Mouse (Mus musculus) A20 (cell line): Measurements from ENCODE around the gene Phykpl.
"Not testable (repeated sequence)": the region's sequence is repeated elsewhere in the genome, so short reads cannot be mapped to it uniquely, and the experiment has no call there.

ENCODE experiments used
- DNase-seq: peaks from one replicate; pipeline ENCODE4 v3.0.0-alpha.2; 2011; ENCODE audit warnings: low read depth, low spot score

The Phykpl gene

DNA sequence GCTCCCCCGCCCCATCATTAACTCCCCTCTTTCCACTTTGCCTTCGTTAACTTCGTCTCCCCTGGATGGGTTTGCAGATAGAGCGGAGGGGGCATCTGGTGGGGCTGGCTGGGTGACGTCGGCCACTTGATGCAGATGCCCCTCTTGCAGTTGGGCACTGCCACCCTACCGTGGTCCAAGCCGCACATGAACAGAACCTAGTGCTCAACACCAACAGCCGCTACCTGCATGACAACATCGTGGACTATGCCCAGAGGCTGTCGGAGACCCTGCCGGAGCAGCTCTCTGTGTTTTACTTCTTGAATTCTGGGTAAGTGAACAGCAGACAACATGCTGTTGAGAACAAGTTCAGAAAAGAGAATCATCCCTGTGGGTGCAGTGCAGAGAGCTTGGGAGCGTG is 1.9 kb downstream of the Phykpl start:
- no peak for DNase-seq

DNA sequence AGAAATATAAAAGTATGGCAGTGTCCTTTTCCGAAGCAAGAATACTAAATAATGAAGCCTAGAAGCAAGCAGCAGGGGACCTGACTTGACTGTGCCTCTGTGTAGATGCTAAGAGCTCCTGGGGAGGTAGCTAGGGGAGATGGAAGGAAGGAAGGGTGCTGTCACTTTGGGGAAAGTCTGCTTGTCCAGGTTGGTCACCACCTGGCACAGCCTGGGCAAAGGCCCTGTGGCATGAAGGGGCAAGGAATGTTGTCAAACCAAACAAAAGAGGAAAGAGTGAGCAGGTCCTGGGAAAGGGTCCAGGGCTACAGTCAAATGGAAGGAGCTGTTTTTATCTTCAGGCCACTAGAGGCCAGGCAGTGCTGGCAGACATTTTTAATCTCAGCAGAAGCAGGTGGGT is 2.5 kb downstream of the Phykpl start:
- DNase-seq, result no peak

DNA sequence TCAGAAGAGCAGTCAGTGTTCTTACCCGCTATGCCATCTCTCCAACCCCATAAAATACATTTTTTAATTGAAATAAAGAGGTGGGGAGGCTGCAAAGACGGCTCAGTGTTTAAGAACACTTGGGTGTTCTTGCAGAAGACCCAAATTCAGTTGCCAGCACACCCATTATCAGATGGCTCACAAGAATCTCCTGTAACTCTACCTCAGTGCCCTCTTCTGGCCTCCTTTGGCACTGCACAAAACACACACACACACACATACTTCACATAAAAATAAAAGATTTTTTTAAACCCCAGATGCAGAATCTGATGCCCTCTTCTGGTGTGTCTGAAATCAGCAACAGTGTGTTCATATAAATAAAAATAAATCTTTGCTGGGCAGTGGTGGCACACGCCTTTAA is 4.3 kb downstream of the Phykpl start:
- peak; percentile 39 for DNase-seq

DNA sequence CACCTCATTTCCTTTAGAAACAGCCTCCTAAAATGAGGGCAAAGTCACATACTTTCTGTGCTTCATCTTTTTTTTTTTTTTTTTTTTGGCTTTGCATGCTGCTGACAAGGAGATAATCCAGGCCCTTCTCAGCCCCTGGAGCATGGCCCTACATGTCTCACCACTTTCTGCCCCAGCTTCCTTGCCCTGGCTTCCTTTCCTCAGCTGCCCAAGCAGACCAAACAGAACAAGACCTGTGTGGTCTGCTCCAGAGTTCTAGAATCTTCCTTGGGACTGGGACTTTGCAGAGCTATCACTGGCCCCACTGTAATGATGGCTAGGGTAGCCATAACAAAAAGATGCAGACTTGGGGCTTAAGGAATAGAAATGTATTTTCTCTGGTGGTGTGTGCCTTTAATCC is 5.4 kb downstream of the Phykpl start:
- DNase-seq, result no peak

DNA sequence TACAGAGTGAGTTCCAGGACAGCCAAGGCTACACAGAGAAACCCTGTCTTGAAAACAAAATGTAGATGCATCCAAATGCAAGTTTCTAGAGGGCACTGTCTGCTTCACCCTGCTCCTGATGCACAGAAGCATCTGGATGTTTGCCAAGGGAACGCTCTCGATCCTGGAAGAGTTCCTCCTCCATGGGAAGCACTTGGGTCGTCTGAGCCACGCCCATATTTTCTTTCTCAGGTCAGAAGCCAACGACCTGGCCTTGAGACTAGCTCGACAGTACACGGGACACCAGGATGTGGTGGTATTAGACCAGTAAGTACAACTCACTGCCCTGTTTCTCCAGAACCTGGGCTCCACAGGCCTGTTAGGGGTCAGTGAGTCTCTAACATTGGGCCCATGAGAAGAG is 6.6 kb downstream of the Phykpl start:
- no peak for DNase-seq

DNA sequence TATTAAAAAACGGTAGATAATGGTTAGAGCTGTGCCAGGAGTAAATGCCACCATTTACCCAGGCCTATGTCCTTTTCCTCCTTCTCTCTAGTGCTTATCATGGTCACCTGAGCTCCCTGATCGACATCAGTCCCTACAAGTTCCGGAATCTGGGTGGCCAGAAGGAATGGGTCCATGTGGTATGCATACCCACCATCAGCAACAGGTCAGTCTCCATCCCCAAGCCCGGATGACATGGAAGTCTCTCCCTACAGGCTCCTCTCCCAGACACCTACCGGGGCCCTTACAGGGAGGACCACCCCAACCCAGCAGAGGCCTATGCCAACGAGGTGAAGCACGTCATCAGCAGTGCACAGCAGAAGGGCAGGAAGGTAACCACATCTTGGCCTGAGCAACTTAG is 7.4 kb downstream of the Phykpl start:
- no peak for DNase-seq

DNA sequence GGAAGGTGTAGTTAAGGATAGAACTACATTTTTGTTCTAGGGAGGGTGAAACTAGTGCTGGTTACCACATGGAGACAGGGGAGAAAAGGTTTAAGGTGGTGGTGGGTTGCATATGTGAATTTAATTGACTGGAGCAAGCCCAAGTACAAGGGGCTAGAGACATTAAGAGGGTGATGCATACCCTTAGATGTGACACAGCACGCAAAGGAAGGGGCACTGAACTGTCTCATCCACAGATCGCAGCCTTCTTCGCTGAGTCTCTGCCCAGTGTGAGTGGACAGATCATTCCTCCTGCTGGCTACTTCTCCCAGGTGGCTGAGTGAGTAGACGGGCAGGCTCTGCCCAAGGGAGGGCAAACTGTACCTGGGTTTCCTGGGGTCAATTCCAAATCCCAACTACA is 8.8 kb downstream of the Phykpl start:
- DNase-seq, result no peak

DNA sequence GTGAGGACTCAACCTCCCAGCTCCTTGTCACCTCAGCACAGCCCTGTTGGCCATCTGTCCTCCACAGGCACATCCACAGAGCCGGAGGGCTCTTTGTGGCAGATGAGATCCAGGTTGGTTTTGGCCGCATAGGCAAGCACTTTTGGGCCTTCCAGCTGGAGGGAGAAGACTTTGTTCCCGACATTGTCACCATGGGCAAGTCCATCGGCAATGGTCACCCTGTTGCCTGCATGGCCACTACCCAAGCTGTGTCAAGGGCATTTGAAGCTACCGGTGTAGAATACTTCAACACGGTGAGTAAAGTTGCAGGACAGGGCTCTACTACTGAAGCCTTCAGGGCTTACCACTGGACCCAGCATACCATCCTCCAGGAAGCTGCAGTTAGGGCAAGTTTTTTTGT is 9.3 kb downstream of the Phykpl start:
- DNase-seq, result no peak

DNA sequence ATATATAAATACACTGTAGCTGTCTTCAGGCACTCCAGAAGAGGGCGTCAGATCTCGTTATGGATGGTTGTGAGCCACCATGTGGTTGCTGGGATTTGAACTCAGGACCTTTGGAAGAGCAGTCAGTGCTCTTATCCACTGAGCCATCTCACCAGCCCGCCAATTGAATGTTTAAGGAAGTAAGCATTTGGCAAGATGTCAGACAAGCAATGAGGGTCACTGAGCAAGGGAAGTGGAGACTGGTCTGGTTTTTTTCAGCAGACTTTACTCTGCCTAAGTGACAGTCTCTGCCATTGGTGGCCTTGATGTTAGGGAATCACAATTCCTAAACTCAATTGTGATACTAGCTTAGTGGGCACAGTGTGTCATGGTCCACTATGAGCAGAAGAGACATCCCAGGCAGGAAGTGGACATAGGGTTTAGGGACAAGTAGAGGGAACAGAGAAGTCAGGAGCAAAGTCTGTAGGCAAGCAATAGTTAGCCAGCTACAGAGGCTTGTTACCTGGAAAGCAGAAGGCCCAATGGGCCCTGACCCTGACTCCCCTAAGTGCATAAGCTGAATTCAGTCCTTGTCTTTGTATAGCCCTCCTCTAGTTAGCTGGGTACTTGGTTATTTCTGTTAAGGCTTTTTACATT is 10.3 kb downstream of the Phykpl start:
- peak; percentile 43 for DNase-seq

DNA sequence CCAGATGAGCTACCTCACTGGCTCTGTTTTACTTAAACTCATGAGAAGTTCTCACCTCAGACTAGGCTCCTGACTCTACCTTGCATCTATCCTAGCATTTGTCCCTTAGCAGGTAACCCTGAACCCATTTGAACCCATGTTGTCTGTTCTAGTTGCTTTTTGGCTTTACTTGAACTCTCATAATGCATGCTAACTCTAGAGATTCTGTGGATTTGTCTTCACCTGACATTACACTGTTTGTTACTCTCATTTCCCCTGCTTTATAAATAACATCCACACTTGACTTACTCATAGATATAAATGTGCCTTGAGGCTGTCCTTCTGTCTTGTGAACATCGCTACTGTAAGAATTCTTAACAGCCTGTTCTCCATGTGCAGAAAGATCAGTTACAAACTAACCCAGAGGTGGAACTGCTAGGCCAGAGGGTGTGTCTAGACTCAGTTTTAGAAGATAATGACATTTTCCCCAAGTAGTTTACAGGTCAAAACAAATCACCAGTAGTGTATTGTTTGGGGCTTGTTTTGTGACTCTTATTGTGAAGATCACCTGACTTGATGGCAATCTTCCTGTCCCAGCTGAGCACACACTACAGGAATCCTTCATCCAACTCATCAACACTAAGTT is 11.0 kb downstream of the Phykpl start:
- DNase-seq, result peak; percentile 61

DNA sequence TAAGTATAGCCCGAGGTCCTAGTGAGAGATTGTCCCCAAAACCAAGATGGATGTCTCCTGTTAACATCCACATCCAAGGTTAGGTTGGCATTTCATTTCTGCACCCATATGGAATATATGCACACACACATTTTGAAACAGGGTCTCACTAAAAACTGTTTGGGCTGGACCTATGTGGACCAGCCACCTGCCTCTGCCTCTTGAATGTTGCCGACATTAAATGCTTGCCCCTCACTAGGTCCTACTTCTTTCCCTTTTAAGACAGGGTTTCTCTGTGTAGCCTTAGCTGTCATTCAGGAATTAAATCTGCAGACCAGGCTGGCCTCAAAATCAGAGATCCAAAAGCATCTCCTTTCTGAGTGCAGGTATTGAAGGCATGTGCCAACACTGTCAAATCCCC is 13.0 kb downstream of the Phykpl start:
- DNase-seq, result no peak

DNA sequence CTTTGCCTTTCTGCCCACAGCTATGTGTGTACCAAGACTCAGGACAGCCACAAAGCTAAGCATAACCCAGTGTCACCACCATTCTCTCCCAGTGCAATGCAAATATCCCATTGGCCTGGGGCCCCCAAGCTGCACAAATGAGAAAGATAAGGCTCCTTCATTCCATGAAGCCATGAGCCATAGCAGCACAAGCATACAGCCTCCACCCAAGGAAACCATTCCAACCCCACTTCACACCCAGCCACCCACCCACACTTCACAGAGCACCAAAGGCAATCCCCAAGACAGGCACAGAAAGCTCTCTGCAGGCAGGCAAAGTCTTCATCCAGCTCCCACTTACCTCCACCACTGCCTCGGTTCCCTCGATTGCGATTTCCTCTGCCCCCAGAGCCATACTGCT is 17.7 kb downstream of the Phykpl start:
- no peak for DNase-seq

DNA sequence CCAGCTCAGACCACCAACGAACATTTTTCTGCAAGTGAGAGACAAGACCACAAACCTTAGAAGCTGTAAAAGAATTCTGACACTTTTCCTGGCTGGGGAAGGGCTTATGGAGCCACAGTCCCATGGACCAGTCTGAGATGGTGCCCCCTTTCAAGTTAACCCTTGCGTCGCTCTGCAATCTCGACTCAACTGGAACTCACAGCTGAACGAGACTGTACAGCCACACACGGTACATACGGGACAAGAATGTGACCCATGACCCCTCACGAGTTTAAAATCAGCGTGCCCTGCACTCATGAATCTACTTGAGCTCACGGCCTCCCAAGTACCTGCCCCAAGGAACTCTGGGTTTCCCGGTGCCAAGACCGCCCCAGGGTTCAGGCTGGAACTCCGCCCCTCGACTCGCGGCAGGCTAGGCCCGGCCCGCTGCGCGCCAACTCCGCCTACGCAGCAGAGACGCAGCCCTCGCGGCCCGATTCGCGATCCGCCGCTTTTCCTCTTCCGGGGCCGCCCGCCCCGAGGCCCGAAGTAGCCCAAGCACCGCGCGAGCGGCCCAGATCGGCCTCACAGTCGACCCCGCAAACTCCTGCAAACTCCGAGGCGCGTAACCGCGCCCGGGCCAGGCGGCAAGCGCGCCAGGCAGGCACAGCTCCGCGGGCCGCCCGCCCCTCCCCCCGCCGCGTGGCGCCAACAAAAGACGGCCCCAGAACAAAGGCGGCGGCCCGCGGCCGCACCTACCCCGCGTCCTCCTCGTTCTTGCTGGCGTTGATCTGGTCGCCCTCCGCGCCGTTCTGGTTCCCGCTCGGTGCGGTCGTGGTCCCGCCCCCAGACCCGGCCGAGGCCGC is 21.3 kb downstream of the Phykpl start:
- DNase-seq, result peak; percentile 87

DNA sequence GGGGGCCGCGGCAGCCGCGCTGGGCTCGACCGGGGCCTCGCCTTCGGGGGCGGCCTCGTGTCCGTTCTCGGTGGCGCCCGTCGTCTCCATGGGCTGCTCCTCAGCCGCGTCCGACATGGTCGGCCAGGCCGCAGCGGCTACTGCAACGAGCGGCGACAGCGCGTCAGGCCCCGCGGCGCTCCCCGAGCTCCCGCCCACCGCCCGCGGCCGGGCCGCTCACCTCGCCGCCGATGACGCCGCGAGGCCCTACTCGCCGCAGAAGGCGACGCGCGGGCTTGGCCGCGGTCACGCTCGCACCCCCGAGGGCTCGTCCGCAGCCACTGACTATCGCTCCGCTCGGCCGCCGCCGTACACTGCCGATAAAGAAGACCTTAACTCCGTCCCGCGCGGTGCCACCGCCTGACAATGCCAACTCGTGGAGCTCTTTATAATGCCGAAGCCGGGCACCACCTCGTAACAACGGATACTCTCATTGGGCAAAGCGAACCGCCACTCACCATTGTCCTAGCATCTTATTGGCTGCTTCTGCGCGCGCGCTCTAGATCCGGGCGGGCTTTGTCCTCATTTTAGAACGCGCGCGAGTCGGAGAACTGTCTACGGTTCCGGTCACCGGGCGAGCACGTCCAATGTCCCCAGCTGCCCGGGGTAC is 22.0 kb downstream of the Phykpl start, which contains the start of gene Hnrnpab:
Gene Hnrnpab (minus strand): TSS at position 401 of the 649 bp plus-strand sequence.
- DNase-seq, result peak; percentile 98

DNA sequence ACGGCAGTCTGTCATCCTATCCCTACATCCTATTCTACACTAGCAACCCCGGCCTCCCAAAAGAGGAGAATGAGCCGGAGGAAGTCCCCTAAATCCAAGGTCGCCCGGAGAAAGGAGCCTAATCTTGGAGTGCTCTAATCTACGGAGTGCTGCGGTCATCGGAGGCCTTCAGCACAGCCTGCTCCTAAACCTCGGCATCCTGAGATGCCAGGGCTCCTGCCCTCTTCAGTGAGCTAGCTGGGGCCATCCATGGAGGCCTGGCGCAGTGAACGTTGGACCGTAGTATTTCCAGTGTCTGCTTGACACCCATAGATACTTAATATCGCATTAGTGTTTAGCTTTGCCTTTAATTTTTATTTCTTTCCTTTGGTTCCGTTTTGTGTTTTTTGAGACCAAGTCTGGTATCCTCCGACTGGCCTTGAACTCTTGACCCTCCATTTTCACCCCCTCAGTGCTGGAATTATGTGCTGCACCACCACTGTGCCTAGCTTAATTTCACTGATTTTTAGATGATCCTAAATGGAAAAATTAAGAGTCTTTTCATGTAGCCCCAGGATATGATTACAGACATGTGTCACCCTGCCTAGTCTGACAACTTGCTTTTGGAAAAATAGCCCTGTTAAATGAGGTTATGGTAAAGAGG is 22.7 kb downstream of the Phykpl start:
- DNase-seq, result no peak

DNA sequence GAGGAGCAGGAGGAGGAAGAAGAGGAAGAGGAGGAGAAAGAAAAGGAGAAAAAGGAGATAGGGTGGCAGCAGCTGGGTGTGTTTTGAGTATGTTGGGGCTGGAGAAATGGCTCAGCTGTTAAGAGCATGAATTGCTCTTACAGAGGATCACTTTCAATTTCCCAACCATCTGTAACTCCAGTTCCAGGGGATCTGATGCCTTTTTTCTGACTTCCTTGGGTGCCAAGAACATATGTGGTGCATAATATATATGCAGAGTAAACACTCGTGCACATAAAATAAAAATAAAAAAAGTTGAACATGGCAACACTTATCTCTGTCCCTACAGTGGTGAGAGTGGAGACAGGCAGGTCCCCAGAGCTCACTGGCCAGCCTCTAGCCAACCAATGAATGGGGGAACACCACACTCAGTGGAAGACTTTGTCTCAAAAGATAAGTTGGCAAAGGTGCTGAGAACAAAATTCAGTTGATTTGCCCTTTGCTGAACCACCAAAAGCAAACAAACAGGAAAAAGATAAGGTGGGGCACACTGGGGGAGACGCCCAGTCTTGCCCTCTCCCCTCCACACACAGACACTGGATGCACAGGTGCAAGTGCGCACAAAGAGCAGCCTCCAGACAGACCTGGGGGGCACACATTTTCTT is 24.8 kb downstream of the Phykpl start:
- DNase-seq, result no peak

DNA sequence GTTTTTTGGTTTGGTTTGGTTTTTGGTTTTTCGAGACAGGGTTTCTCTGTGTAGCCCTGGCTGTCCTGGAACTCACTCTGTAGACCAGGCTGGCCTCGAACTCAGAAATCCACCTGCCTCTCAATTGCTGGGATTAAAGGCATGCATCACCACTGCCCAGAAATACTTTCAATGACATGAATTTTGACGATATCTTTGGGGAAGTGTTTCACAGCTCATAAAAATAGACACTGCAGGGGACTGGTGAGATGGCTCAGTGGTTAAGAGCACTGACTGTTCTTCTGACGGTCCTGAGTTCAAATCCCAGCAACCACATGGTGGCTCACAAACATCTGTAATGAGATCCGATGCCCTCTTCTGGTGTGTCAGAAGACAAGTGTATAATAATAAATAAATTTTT is 25.4 kb downstream of the Phykpl start:
- DNase-seq, result not testable (repeated sequence)

DNA sequence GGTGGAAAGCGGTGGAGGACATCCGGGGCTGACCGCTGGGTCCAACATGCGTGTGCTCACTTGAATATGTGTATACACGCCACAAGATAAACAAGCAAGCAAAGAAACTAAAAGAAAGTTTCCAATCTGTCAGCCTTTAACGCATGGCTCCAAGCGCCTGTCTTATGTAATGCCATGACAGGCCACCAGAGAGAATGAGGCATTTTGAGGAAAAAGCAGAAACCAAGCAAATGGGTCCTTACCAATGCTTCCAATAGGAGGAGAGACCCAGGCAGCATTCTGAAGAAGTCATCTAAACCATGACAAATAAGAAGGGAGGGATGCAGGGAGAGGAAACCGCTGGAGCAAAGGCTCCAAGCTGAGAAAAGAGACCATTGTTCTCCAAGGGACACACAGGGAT is 29.7 kb downstream of the Phykpl start:
- no peak for DNase-seq

DNA sequence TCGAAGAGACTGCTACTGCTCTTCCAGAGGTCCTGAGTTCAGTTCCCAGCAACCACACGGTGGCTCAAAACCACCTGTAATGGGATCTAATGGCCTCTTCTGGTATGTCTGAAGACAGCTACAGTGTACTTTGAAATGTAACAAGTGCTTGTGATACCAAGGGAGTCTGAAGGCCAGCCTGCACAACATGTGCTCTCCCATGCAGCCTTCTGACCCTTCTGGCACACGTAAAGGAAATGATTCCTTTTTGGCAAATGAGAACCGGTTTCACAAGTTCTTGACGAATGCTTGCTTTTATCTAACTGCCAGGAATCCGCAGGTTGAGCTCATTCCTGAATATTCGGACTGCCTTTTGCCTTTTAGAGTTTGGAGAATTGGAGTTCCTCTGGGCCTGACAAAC is 30.6 kb downstream of the Phykpl start:
- no peak for DNase-seq

DNA sequence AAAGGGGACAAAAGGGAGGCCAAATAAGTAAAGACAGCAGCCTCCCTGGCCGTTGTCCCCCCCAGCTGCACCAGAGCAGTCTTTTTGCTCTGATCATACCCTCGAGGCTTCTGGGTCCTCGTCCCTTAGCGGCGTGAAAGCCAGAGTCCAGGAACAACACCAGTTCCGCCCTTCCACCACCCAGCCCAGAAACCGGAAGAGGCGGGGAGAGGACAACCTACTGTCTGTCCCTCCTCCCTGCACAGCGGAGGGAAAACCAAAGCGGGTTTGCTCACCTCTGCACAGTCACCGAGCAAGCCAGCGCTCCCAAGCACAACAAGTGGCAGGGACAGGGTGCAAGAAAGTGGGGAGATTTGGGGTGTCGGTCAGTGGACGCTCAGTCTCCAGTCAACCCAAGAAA is 31.0 kb downstream of the Phykpl start:
- DNase-seq, result peak; percentile 90

DNA sequence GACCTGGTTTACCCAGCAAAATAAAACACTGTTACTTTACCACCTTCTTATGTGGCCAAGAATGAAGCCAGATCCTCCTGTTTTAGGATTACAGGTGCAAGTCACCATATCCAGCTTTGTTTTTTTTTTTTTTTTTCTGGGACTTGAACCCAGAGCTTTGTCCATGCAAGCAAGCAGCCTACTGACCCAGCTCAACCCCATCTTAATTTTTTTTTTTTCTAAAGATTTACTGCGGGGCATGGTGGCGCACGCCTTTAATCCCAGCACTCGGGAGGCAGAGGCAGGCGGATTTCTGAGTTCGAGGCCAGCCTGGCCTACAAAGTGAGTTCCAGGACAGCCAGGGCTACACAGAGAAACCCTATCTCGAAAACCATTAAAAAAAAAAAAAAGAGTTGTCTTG is 31.6 kb downstream of the Phykpl start:
- not testable (repeated sequence) for DNase-seq
